Mouse (Mus musculus) kidney, adult 18-20 months (tissue): ENCODE data around the gene Med26.

ENCODE experiments used
- DNase-seq: peaks from one replicate; pipeline ENCODE4 v3.0.0; 2021

Gene Med26

GRCm38 (mm10) chr8:72547122-72547801 is 808 bp downstream of the Med26 start:
- peak; percentile 14 for DNase-seq

DNA sequence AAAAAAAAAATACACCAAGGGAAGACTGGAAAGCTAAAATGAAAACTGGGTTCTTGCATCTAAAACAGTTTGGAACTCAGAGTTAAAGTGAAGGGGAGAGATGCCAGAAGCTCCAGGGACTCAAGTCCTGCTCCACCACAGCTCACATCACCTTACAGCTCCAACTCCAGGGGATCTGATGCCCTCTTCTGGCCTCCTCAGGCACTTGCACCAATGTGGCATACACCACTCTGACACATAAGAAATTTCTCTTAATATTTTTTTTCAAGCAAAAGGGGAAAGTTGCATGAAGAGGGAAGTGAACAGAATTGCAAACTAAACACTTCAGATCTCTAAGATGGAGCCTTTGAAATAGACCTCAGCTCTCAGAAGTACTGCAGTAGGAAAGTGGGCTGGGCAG is 8.8 kb downstream of the Med26 start:
- DNase-seq: no peak

DNA sequence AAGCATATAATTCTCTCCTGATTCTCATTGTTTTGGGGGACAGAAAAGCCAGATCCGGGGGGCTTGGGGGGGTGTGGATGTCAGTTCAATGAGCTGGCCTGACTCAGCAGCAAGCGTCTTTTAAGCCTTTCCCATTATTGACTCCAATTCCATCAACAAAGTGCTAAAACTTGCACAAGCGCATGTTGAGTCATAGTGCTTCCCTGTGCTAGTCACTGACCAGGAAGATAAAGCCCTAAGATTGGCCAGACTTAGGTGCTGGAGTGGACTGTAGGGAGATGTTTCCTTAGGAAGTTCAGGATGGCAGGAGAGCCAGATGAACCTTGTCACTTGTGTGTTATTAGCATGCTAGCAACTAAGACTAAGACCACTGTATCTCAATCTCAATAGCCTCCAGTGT is 13.2 kb downstream of the Med26 start:
- no peak for DNase-seq

- DNase-seq: no peak
Observed at GRCm38 (mm10) chr8:72532103-72532502, 16.0 kb downstream of the Med26 start.

DNA sequence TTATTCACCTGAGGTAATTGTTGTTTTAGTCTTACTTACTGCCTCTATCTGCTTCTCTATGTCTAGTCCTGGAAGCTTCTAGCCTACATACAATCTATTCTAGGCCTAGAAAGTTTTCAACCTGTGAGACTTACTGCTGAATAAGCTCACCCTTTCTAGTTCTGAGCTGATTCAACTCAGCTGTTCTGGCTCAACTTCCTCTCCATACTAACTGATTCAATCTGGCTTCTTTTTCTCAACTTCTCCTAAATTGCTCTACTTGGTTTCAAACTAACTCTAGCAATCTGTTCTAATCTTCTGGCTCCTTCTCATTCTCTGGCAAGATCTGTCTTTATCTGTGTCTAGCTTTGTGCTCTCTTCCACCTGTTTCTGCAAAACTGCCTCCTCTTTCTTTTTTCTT is 26.2 kb downstream of the Med26 start:
- DNase-seq: no peak

- no peak for DNase-seq
Observed at GRCm38 (mm10) chr8:72517421-72517988, 30.6 kb downstream of the Med26 start.

DNA sequence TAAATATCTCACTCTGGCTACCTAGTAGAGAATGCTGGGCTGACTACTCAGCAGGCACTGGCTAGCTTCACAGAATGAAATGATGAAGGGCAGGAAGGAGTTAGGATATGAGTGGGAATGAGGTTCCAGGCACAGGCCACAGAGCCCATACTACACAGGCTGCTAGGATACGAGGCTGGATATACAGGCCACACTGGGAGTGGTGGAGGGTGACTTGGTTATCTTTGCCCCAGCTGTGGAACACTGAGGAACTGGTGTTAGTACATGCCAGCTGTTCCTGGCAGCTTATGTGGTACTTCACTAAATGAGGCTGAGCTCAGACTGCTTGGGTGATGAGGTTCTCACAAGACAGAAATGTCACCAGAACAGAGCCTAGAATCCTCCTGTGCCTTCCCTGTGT is 34.9 kb downstream of the Med26 start:
- no peak for DNase-seq

DNA sequence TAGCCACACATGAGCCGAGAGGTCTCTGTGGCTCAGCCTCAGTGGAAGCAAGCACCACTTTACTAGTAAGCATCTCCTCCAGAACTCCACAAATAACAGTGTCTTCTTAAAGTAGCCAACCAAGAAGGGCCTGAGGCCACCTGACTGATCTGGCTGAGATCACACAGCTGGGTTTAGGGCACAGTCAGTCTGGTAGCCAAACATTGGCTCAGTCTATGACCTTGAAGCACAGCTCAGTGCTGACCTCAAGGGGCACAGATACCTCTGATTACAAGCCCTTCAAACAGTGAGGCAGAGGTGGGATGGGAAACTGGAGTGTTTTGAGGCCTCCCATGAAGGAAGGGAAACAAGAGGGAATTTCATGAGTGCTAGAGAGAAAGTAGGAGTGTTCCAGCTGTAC is 35.4 kb downstream of the Med26 start:
- no peak for DNase-seq

DNA sequence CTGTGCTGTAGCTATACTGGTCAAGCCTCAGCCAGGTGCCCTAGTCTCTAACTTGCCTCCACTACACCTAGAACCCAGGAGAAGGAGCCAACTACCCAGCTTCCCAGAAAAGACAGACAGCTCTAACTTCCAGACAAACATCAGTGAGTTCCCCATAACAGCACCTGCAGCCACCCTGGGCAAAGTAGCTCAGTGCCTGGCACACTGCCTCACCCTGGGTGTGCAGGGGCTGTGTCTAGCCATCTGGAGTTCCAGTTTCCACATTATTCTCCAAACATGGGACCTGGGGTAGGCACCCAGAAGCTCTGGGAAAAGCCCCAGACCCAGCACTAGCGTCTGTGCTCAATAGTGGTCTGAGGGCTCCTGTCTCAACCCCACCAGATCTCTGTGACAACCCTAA is 40.6 kb downstream of the Med26 start:
- no peak for DNase-seq

DNA sequence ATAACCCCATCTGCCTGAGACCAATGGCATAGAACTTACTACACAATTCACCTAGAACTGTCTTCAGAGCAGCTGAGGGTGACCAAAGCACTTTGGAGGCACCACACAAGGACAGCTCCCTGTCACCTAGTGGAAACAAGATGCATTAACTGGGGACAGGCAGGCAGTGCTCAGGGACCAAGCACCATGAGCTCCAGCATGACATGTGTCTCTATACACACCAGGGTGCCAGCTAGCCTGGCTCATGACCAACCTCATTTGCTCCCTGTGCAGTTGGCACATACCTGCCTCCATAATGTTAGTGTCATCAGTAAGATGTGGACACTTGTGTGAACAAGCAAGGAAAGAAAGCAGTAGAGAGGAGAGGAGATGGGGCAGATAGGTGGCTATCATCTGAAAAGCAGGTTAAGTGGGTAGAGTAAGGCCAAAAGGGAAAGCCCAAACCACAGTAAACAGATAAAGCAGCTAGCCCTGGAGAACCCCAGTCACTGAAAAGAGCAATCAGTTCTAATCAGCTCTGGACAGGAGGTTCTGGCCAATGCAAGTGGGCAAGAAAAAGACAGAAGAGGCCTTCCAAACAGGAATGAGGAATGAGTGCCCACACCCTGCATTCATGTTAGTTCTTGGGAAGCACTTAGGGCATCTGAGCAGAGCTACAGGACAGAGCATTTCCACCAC is 43.3 kb downstream of the Med26 start:
- no peak for DNase-seq

GRCm38 (mm10) chr8:72504137-72504536 is 43.9 kb downstream of the Med26 start:
- DNase-seq: no peak

DNA sequence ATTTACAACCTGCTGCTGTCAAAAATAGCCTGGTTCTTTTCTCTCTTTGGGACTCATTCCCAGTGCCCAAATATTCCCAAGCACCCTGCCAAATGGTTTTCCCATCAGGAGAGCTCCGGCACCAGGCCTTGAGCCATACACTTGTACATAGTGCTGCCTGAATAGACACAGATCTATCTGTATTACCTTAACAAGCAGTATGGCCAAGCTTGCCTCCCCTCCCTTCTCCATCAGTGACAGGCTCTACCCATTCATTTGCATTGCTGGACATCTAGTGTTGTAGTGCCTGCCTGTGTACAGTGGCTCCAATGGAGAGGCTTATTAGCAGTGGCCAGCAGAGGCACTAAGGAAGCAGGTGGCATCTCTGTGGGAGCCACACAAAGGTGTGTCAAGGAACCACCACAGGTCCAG is 47.5 kb downstream of the Med26 start:
- no peak for DNase-seq

DNA sequence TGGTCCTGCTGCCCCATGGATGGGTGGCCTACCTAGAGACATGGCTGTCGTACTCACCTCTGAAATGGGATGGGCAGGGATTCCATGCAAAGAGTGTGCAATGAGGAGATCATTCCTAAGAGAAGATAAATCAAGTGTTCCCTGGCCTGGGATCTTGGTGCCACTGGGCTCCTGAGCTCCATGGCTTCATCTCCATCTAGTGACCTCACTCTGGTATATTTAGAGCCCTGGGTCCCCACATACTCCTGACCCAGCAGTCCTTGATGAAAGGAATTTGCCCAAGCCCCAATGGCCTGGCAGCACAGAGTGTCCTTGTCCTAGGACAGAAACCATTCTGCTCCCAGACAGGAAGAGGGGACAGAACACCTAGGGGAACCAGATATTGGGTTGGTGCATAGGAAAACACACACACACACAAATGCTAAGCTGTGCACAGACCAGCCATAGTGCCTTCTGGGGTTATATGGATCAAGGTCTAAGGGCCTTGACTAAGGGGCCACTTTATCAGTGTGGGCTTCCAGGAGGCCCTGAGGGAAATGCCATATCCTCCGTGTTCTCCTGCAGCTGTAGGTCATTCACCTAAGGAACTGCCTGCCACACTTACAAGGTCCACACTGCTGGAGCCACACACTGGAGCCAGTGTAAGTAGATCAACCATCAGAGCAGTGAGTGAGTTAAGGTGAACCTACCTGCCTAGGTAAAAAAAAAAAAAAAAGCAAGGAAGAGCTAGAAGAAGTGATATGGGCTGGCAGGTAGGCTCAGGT is 48.4 kb downstream of the Med26 start:
- DNase-seq: no peak

GRCm38 (mm10) chr8:72498527-72498926 is 49.5 kb downstream of the Med26 start:
- no peak for DNase-seq

- DNase-seq: no peak
Observed at GRCm38 (mm10) chr8:72497911-72498310, 50.2 kb downstream of the Med26 start.

- DNase-seq: no peak
Observed at GRCm38 (mm10) chr8:72496217-72496616, 51.9 kb downstream of the Med26 start.

DNA sequence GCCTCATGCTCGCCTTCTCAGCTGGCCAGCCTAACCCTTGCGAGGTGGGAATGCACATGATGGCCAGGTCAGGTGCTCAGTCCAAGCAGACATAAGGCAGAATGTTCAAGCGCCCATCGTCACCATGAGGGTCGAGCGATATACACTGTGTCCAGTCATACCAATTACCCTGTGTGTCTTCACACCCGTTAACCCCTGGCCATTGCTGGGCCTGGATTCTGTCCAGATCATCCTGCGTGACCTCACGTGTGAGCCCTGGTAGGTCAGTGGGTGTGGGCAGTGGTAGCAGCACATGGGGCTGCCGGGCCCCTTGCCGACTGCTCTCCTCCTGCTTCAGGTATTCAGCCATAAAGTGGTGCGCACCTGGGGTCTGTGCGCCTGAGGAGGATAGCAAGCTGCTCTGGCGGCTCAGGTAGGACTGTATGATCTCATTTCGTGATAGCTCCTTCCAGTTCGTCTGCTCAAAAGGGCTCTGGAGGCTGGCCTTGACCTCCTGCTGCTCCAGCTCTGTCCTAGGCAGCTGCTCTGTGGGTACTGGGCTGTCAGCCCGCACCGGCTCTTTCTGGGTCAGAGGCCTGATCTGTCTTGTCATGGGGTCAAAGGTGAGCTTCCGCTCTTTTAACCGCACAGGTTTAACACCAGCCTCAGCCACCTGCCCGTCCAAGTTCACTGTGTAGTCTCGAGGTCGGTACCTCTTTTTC is 52.5 kb downstream of the Med26 start:
- peak; percentile 19 for DNase-seq

GRCm38 (mm10) chr8:72493381-72493780 is 54.7 kb downstream of the Med26 start:
- DNase-seq: no peak

- peak; percentile 99 for DNase-seq
Observed at GRCm38 (mm10) chr8:72492622-72493081, 55.4 kb downstream of the Med26 start.

GRCm38 (mm10) chr8:72491680-72492621 is 56.1 kb downstream of the Med26 start, which contains the start of gene Slc35e1:
Slc35e1 (minus strand) TSS chr8:72492614.
- peak; percentile 35 for DNase-seq

GRCm38 (mm10) chr8:72491017-72491416 is 57.1 kb downstream of the Med26 start:
- no peak for DNase-seq

DNA sequence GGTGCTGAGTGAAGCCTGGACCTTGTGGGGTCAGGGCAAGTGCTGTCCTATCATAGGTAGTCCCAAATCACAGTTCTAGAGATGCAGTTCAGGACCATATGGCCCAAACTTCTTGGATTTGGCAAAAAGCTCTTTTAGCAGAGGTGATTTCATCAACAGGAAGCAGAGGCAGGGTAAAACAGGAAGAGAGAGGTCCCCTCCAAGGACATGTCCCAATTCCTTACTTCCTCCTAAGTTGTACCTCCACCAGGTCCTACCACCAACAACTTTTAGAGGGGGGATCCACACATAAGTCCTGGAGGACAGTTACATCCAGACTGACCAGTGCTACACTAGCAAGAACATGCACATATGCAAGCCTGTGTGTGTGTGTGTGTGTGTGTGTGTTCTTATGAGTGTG is 61.1 kb downstream of the Med26 start:
- no peak for DNase-seq
